Mouse (Mus musculus): ENCODE measurements at regions not wholly inside any gene's neighbourhood (a gene's known extent, or its start where the extent isn't known, plus 50 kb on each side); places are given as distances from the start of the nearest gene placed in this dataset.

DNA sequence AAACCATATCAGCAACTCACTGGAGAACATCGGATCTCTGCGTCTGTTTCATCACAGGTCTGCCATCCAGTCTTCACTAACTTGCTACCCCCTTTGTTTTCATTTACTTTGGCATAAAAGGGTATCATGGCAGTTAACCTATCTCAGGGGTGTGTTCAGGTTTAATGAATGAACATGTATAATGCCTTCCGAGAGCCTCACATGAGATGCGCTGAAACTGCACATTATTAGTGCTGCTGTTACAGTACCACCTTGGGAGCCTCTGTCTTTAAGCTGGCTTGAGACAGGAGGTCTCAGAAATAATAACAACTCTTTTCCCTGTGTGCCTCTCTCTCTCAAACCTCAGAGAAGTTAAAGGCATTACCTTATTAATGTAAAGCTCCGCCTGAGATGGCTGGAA, 438.2 kb upstream of the Cited2 start:
- no peak for DNase-seq

DNA sequence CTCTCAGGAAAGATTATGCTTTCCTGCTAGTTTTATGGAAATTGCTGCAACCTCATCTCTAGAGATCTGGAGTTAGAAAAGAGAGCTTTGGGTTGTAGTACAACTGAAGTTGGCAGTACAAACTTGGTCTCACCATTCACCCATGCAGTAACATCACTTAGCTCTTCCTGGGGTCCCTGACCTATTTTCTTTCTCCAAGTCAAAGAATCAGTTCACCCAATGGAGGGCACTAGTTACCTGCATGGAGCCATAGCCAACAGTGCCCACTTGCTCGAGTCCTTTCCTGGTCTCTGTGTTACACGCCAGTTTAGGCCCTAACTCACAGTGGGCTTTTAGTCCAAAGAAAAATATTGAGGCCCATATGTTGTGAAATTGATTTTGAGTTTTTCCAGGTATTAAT, 435.9 kb upstream of the Cited2 start:
- DNase-seq, result no peak

DNA sequence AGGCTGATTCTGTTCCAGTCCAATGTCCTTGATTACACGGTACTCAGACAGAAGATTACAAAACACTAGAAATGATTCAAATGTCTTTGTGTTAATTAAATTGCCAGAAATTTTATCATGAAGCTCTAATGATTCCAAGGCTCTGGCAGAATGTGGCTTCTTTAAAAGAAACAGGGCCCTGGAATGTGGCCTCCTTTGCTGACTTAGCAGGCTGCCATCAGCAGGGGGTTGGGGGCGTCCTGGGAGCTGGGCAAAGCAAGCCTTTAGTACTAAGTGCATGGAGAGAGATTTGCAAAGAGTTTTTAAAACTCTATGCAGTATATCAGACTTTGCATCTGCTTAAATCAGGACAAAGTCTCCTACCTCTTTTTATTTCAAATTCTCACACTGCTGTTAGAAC, 434.8 kb upstream of the Cited2 start:
- DNase-seq, result no peak

DNA sequence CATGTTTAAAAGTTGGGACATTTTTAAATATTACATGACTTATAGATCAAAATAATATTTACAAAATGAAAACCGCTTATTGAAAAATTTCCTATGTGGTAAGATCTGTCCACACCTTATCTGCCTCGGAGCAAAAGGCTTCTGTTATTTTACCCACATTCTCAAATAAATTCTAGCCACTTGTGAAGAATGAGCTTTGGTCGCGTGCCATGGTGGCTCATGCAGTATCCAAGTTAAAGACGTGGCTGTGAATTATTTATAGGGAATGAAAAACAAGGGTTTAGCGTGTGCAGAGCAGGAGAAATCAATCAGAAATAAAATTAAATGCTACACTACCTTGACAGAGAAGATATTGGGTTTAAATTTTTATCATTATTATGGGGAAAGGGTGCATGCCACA, 430.7 kb upstream of the Cited2 start:
- no peak for DNase-seq

DNA sequence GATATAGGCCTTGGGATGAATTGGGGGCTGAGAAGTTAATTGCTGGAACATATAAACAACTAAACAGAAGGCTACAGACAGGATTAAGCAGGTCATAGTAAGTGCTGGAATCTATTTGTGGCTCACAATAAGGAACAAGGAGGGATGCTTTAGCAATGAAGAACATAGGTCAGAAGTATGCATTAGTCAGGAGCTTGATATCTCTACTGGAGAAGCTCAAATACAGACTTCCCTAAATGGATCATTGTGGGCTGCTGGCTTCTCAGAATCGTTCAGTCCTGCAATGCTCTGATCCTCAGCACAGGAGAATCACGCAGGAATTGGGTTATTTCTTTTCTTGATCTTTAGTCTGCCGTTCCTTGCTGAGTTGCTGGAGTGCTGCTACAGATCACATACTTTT, 428.6 kb upstream of the Cited2 start:
- DNase-seq, result no peak

DNA sequence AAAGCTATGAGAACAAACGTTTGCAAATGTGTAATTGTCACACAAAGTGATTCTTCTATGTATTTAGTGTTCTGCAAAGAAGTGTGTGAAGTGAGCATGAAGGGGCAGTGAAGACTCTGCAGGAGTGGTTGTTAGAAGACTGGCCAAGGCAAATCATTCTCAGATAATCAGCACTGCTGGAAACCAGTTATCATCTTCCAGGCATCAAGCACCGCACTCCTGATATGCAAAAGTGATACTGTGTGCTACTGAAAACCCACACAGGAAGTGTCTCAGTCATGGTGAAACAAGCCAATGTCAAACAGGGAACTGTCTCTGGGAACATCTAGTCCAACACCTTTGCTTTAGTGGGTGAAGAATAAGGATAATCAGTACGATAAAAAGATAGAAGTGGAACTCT, 427.9 kb upstream of the Cited2 start:
- no peak for DNase-seq

DNA sequence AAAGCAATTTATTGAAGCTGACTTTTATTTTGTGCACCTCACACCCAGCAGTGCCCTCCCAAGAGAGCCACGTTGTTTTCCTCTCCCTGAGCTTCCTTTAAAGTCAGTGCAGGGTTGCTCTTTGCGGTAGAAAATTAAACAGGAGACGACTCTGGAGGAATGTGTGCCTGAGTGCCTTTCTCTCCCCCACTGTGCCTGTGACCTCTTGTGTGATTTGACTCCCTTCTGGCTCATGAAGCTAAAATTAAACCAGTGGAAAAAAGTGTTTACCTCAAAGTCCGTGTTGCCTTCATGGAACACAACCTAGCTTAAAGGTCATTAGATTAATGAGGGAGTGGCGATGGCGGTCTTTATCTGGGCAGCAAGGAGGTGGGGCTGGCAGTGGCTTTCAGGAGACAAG, 423.4 kb upstream of the Cited2 start:
- DNase-seq, result peak; percentile 43

DNA sequence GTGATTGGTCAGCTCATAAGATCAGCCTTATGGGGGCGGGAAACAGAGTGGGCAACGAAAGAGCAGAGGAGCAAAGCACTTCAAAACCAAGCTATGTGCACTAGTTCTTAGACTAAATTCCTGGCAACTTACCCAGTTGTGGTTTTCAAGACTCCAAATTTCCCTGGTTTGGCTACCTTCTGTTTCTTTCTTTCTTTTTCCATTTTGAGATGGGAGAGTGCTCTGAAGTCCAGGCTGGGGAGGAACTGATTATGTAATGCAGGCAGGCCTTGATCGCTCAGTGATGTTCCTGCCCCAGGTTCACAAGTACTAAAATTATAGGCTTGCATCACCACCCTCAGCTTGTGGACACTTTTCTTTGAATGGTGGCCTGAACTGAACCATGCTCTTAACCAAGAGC, 396.3 kb upstream of the Cited2 start:
- DNase-seq, result no peak

DNA sequence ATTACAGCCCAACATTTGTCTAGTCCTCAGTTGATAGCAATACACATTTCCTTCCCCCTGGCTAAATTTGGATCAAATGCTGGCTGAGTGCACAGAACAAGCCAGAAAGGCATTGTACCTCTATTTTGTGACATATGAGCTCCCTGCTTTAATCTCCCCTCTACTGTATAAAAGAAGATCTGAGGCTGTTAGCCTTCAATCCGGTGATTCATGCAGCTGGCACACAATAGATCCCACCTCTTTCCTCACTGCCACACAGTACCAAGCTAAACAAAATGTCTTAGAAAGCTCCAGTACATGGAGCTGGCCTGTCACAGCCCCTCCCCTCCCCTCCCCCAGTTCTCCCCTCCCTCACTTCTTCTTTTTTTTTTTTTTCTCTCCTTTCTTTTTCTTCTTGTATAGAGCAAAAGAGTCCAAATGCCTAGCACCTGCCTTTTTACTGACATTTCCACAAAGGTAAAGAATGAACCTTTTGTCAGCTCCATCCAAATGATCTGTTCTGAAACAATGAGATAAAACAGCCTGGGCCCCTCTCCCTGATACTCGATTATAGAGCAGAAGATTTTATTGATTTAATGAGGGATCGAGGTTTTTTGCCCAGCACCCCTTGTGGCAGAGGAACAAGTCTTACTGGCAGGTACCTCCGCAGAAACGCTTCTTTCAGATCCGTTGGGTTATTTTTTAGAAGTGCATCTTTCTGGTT, 392.0 kb upstream of the Cited2 start:
- DNase-seq, result no peak

DNA sequence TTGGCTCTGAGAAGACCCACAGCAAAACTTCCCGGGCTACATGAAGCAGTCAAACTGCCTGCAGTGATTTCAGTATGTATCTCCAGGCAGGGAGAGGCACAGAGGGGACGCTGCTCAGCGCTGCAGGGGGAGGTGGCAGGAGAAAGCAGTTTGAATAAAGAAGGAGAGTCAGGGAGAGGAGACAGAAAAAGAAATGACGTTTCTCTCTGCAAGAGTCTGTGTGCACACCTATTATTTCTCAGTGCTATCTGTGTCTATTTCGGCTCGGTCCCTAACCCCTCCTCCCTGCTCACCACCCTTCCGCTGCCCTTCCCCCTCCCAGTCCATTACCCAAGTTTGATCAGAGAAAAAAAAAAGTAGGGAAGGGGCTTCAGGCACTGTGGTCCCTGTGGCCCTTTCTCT, 391.4 kb upstream of the Cited2 start:
- peak; percentile 33 for DNase-seq

DNA sequence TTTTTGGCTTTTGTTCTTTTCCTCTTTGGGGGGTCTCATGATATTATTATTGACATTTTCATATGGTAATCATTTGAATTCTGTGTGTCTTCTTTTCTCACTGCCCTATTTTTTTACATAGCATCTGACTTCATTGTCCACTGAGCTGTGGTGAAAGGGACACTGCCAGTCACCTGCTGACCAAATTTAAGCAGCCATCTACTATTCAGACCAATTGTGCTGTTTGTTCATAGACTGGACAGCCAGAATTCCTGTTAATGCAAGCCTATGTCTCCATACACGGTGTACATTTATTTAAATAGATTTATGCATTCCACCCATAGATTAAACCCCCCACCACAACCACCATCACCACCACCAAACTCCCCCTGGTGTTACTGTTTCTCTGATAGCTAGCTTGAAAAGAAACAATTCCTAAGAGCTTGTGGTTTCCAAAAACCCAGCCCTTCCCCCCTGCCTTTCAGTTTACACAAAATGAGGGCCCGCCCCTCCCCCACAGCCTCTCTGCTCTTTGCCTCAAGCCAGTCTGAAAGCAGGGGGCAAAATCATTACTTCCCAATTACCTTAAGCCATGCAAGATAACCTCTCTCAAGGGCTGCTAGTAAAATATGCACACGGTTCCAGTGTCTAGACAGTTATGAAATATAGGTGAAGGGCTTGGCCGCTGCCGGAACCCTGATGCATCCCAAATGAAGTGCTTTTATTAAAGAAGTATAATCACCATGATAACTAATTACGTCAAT, 390.8 kb upstream of the Cited2 start:
- no peak for DNase-seq

DNA sequence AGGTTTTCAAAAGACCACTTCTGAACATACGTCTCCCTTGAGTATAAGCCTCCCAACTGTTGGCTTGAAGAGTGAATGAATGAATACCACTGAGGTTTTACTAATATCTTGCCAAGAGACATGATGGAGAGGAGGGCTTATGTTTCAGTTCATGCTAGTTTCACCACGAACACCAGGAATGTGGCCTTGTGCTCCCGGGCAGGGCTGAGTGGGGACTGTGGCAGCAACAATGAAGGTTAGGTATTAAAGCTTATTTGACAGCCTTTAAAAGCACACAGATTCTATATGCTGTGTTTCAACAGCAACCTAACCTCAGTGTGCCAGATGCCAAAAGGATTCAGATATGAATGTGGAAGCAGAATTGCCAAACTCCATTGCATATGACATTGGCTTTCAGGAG, 390.0 kb upstream of the Cited2 start:
- DNase-seq, result no peak

DNA sequence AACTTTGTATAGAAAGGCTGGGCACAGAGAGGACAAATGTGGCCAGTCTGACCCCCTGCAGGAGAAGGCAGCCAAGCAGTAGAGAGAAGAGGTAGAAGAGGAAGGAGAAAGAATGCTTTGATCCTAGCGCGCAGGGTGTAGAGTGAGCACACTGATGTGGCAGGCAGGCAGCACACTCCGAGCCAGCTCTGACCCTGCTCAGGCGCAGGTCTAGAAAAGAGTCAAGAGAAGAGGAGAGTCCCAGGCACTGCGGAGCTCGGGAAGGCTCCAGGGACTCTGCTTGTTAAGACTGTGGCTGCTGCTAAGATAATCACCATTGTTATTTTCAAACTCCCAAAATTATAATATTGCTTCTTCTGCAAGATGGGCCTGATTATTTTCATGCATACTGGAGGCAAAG, 389.3 kb upstream of the Cited2 start:
- no peak for DNase-seq

DNA sequence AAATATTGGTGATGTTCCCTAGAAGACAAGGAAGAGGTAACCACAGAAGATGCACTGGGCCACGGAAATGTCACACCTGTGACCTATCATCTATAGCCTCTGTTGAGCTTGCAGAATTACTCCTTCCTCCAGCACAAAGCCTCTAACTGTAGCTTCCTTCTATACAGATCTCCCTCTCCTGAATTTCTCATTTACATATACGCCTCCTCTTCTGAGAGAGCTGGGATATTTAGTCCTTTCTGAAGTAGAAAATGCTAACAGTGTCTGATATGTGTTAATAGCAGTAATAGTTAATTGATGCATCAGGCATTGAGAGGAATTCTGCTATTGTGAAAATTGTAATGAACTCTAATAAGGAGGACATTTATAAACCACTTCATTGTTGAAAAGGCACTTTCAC, 385.8 kb upstream of the Cited2 start:
- DNase-seq, result no peak

DNA sequence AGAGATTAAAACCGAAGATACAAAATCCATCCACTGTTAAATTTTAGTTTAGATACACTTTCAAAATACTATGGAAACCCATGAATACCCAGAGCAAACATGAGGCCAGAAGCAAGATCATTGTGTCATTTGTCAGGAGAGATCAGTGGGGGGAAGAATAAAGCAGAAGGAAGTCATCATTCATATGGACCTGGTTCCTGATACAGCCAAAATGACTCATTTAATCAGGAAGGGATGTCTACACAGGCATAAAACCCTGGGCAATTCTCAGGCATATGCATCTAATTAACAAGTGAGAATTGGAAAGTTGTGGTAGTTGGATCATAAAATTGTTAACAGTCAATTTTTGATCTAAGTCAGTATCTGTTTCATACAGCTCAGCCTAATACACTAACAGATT, 379.2 kb upstream of the Cited2 start:
- DNase-seq, result no peak

DNA sequence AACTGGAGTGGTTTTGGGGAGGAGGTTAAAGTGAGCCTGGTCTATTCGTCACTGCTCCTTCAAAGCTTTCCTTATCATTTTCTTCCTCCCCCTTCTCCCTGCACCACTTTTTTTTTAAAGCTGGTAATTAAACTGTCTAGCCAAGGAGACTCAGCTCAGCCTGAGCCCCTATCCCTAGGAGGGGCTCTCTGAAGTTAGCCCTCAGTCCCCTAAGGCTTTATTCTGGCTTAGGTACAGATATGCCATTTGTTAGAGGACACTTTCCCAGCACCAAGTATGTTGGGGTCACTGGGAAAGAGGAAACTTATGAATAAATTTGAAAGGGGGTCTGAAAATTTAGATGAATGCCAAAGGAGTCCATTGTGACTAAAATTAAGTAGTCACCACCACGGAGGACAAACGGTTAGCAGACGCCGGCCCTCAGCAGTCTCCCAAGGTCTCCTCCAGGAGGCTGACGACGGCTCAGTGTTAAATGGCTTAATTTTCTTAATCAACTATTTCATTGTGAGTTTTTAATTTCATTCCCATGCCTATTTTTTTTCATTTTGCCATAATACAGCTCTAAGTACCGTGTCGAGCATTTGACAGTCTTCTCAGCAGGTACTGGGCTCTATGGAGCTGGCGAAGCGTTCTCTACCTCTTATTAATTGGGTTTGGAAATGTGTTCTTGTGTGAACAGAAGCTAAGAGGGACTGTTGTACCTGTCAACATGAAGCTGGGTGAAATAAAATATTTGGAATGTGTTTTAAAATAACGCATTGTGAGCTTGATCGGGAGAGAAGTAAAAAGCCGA, 370.6 kb upstream of the Cited2 start:
- DNase-seq, result no peak

DNA sequence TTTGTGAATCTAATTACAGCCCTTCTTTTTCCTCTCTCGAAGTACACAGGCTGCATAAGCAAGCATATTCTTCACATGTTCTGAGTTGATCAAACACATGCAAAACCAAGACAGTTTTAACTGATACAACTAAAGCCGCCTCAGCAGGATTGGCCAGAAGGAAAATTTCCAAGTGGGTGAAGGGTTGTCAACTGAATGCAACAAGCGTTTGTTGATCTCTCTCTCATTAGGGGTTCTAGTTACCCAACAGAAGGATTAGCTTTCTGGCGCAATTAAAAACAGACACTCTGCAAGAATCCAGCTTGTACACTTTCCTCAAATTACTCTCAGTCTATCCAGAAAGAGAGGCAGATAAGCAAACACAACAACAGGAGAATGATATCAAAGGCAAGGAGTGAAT, 367.5 kb upstream of the Cited2 start:
- no peak for DNase-seq

DNA sequence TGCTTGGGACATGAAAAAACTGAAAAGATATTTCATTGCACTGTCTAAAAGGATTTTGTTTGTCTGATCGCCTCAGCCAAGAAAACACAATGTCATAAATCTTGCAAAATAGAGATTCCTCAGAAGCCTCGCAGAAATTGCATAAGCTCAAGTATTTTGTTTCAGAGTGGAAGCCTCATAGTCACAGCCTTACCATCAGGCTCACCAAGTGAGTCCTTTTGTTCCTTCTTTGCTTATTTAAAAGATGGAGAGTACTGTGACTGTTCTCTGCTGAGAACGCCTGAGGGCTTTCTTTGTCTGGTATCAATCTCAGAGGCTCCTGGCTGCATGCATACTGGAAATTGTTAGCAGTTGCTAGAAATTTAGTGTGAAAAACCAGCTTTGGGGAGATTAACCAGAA, 367.0 kb upstream of the Cited2 start:
- DNase-seq, result no peak

DNA sequence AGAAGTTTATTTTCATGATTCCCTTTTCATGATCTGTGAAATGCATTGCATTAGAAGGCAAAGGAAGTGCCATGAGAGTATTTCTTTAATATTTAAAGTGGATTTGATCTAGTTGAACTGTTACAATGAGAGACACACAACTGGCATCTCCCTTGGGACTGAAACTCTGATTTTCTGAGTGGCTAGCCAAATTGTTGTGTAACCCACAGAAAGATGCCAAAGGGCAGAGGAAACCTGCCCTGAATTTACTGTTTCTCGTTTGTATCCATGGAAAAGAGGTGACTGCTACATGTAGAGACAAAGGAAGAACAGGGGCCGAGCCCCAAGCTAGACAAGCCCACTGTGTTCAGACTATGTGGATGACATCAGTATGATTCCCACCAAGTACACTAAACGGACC, 360.4 kb upstream of the Cited2 start:
- DNase-seq, result no peak

DNA sequence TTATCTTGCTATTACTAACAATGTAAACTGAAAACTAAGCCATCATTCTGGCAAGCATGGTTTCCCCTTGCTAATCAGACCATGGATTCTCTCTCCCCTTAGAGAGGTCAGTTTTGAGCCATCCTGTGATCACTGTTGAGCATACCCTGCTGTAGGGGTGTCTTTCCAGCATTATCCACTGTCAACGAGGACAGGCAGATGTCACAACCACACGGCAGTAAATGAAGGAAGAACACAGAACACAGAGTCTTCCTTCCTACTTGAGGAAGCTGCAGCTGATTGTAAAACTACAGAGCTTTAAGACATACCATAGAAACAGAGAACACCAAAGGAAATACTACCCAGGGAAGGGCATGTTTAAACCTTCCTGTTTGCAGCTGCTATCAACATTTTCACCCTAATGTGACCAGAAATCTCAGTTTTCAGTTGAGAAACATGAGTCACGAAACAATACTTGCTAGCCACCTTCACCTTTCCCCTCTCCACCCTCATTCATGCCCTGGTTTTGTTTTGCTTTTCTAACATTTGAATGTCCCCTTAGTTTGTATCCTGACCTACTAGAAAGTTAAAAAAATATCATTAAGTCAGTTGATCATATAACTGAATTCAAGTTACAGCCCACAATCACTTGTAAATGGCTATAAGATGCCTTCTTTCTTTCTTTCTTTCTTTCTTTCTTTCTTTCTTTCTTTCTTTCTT, 356.8 kb upstream of the Cited2 start:
- no peak for DNase-seq

DNA sequence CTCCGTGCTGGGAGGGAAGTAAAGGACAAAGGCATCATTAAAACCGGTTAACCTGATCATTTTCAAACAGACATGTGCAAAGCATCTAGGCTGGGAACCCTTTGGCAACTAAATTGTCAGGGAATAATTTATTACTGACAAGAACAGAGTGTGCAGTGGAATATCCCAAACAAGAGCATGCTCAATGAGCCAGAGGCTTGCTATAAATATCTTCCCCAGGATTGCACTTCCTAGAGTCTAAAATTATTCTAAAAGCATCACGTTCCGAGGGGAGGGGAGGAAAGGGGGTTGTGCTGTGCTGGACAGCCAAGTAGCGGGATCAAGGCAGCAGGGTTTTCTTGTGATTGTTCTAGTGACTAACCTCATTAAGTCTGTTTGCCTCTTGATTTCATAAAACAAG, 356.0 kb upstream of the Cited2 start:
- peak; percentile 42 for DNase-seq

DNA sequence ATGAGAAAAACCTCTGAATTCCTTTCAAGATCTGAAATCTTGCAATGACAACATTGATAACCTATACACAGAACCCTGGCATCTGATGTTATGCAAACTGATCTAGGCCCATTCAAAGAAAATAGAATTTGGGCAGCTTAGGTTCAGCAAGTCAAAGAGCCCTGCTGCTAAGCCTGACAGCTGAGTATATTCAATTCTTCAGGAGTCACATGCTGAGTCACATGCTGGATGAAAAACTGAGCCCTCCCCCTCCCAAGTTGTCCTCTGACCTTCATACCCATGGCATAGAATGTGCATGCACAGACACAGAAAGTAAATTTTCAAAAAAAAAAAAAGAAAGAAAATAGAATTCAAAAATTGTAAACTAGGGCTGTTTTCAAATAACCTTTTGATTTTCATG, 355.6 kb upstream of the Cited2 start:
- no peak for DNase-seq

DNA sequence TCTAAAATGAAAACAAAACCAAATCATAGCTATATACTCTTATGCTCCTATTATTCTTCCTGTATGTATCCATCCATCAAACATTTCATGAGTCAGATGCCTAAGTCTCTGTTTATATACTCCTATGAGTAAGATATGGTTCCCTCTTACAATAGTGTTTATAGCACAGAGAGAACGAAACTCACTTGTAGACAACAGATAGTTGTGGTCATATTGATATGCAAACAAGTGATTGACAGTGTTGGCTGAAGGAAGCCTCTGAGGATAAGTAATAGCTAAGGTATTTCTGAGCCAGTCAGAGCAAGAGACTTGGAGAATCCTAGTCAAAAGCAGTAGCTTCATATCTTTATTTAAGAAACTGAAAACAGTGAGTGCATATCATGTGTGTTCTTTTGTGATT, 354.4 kb upstream of the Cited2 start:
- DNase-seq, result no peak

All from heart, postnatal 4 days (tissue).